8 mouse cellular contexts compared by ENCODE assay signal in genomic region chr1:180987759-180988158, GRCm38 (mm10). TPM values are rescaled to one million over a fixed set of nuclear protein-coding genes. Genes with fewer than 3 reads are reported as not detected.
DNase-seq lines count a peak whose midpoint lies in the region; ATAC-seq lines count a peak whose summit lies in the region.

No protein-coding gene starts in this region.

- H3K27ac ChIP-seq in forebrain, embryonic 11.5 days (ENCODE audit: low read depth, low read length): no peak overlapping the region
- no peak overlapping the region for H3K27ac ChIP-seq in forebrain, embryonic 16.5 days (ENCODE audit: low read length)
- no peak overlapping the region for H3K27ac ChIP-seq in limb, embryonic 13.5 days
- no peak overlapping the region for H3K27ac ChIP-seq in midbrain, embryonic 16.5 days (ENCODE audit: low read length)

- H3K4me1 ChIP-seq in forebrain, embryonic 11.5 days (replicated peaks; ENCODE audit: control insufficient read depth, insufficient read depth, low read length): no peaks in the 10 kb centered on the region
- no peaks in the 10 kb centered on the region for H3K4me1 ChIP-seq in forebrain, embryonic 16.5 days (replicated peaks; ENCODE audit: control insufficient read depth, insufficient read depth, low read length)
- H3K4me1 ChIP-seq in limb, embryonic 13.5 days: no peaks in the 10 kb centered on the region
- H3K4me1 ChIP-seq in midbrain, embryonic 16.5 days (ENCODE audit: control insufficient read depth, insufficient read depth, low read length): peaks cover 2% of the 10 kb centered on the region; the same call in 1 of the 2 replicates

- H3K4me2 ChIP-seq in forebrain, embryonic 11.5 days (ENCODE audit: low read depth, low read length, severe bottlenecking): no peak overlapping the region
- H3K4me2 ChIP-seq in forebrain, embryonic 16.5 days (ENCODE audit: low read length): no peak overlapping the region
- peak overlapping the region; percentile 36; the same call in 1 of the 2 replicates for H3K4me2 ChIP-seq in limb, embryonic 13.5 days (replicated peaks)
- H3K4me2 ChIP-seq in midbrain, embryonic 16.5 days (ENCODE audit: low read length): peak overlapping the region; percentile 40

- WGBS in forebrain, embryonic 11.5 days: 5% methylated on average over 9 of the region's 9 CpGs
- 2% methylated on average over 9 of the region's 9 CpGs for WGBS in forebrain, embryonic 16.5 days
- 2% methylated on average over 9 of the region's 9 CpGs for WGBS in limb, embryonic 13.5 days
- under 1% methylated on average over 9 of the region's 9 CpGs for WGBS in midbrain, embryonic 16.5 days

- no peaks in the 10 kb centered on the region for H3K27me3 ChIP-seq in forebrain, embryonic 11.5 days (ENCODE audit: control insufficient read depth, insufficient read depth, low read length)
- no peaks in the 10 kb centered on the region; the same call in 1 of the 2 replicates for H3K27me3 ChIP-seq in forebrain, embryonic 16.5 days (replicated peaks; ENCODE audit: control insufficient read depth, insufficient read depth, low read length)
- H3K27me3 ChIP-seq in limb, embryonic 13.5 days: no peaks in the 10 kb centered on the region
- H3K27me3 ChIP-seq in midbrain, embryonic 16.5 days (ENCODE audit: control insufficient read depth, insufficient read depth, low read depth, low read length): no peaks in the 10 kb centered on the region

- no peaks in the 10 kb centered on the region for H3K36me3 ChIP-seq in forebrain, embryonic 11.5 days (ENCODE audit: control insufficient read depth, insufficient read depth, low read length)
- no peaks in the 10 kb centered on the region for H3K36me3 ChIP-seq in forebrain, embryonic 16.5 days (ENCODE audit: control insufficient read depth, insufficient read depth)
- H3K36me3 ChIP-seq in limb, embryonic 13.5 days: no peaks in the 10 kb centered on the region
- no peaks in the 10 kb centered on the region for H3K36me3 ChIP-seq in midbrain, embryonic 16.5 days (ENCODE audit: control insufficient read depth, insufficient read depth, low read length)

- H3K4me3 ChIP-seq in forebrain, embryonic 11.5 days (ENCODE audit: low read depth, low read length): no peak overlapping the region
- no peak overlapping the region for H3K4me3 ChIP-seq in forebrain, embryonic 16.5 days (replicated peaks; ENCODE audit: low read length)
- H3K4me3 ChIP-seq in limb, embryonic 13.5 days: no peak overlapping the region
- H3K4me3 ChIP-seq in midbrain, embryonic 16.5 days (ENCODE audit: low read depth, low read length): no peak overlapping the region

- no peaks in the 10 kb centered on the region for H3K9me3 ChIP-seq in forebrain, embryonic 11.5 days (ENCODE audit: control insufficient read depth, low read length)
- H3K9me3 ChIP-seq in forebrain, embryonic 16.5 days (ENCODE audit: control insufficient read depth, low read length): no peaks in the 10 kb centered on the region
- no peaks in the 10 kb centered on the region for H3K9me3 ChIP-seq in limb, embryonic 13.5 days
- H3K9me3 ChIP-seq in midbrain, embryonic 16.5 days (replicated peaks; ENCODE audit: control insufficient read depth, low read length, poor library complexity, severe bottlenecking): no peaks in the 10 kb centered on the region

- DNase-seq in forebrain, embryonic 11.5 days (ENCODE audit: low spot score): peak; percentile 90
- peak; percentile 74 to 84 for DNase-seq in cerebellum, adult 18-20 months
- peak; percentile 38 to 76 for DNase-seq in frontal cortex, postnatal 14 days (ENCODE audit: low spot score in 2 of 2)
- DNase-seq in induced T-regulatory cell, adult 2 months (ENCODE audit: low read depth): peak; percentile 87
- peak; percentile 74 to 91 for DNase-seq in spleen, postnatal 4 days (ENCODE audit: low spot score in 2 of 2)

- no peak overlapping the region for H3K9ac ChIP-seq in forebrain, embryonic 11.5 days (ENCODE audit: low read length)
- H3K9ac ChIP-seq in forebrain, embryonic 16.5 days (replicated peaks; ENCODE audit: low read depth, low read length): no peak overlapping the region
- 0 out of 2 replicates have a peak overlapping the region, but pooled peaks have one; percentile 43 for H3K9ac ChIP-seq in limb, embryonic 13.5 days
- H3K9ac ChIP-seq in midbrain, embryonic 16.5 days (ENCODE audit: low read depth, low read length): no peak overlapping the region; the same call in 1 of the 2 replicates

- ATAC-seq in forebrain, embryonic 11.5 days (replicated peaks; ENCODE audit: low FRiP score): 0 out of 2 replicates have a peak, but pooled peaks have one; percentile 42
- no peak for ATAC-seq in forebrain, embryonic 16.5 days
- no peak for ATAC-seq in limb, embryonic 13.5 days (ENCODE audit: low FRiP score, low read depth)
- no peak; the same call in 1 of the 2 replicates for ATAC-seq in midbrain, embryonic 16.5 days

RNA-seq across cellular contexts. Expression of gene Ephx1, which starts 32.9 kb away (rescaled TPM):
- polyA plus RNA-seq in forebrain, embryonic 11.5 days (2014; fragmentation: Nextera tagmentation; extraction: Ambion mirVana): 0.65 and 1.1 TPM in 2 replicates
- 5.5 and 6.6 TPM in 2 replicates for polyA plus RNA-seq in forebrain, embryonic 16.5 days (2015; fragmentation: Nextera tagmentation; extraction: Ambion mirVana)
- polyA plus RNA-seq in limb, embryonic 13.5 days (2015; fragmentation: Nextera tagmentation; extraction: Ambion mirVana): 4.2 and 4.3 TPM in 2 replicates
- polyA plus RNA-seq in midbrain, embryonic 16.5 days (2015; fragmentation: Nextera tagmentation; extraction: Ambion mirVana): 5.7 and 8.2 TPM in 2 replicates

RNA-seq across cellular contexts. Expression of gene Tmem63a, which starts 45.6 kb away (rescaled TPM):
- 2.7 and 3.0 TPM in 2 replicates for polyA plus RNA-seq in forebrain, embryonic 11.5 days (2014; fragmentation: Nextera tagmentation; extraction: Ambion mirVana)
- 1.3 and 2.0 TPM in 2 replicates for polyA plus RNA-seq in forebrain, embryonic 16.5 days (2015; fragmentation: Nextera tagmentation; extraction: Ambion mirVana)
- polyA plus RNA-seq in limb, embryonic 13.5 days (2015; fragmentation: Nextera tagmentation; extraction: Ambion mirVana): 16.2 and 17.7 TPM in 2 replicates
- polyA plus RNA-seq in midbrain, embryonic 16.5 days (2015; fragmentation: Nextera tagmentation; extraction: Ambion mirVana): 1.2 and 1.3 TPM in 2 replicates

RNA-seq across cellular contexts. Expression of gene Lefty1, which starts 52.9 kb away (rescaled TPM):
- polyA plus RNA-seq in forebrain, embryonic 11.5 days (2014; fragmentation: Nextera tagmentation; extraction: Ambion mirVana): 0.45 and 0.51 TPM in 2 replicates
- 0.30 and 0.39 TPM in 2 replicates for polyA plus RNA-seq in forebrain, embryonic 16.5 days (2015; fragmentation: Nextera tagmentation; extraction: Ambion mirVana)
- 1.8 and 2.2 TPM in 2 replicates for polyA plus RNA-seq in limb, embryonic 13.5 days (2015; fragmentation: Nextera tagmentation; extraction: Ambion mirVana)
- 0.26 TPM in 1 of 2 replicates, not detected in the other for polyA plus RNA-seq in midbrain, embryonic 16.5 days (2015; fragmentation: Nextera tagmentation; extraction: Ambion mirVana)

Comparison
In these comparisons a context has a peak if more than half of its experiments do, and no peak if none do; other contexts are left out.
1. H3K4me2 ChIP-seq: peak in limb, embryonic 13.5 days (single experiment) and midbrain, embryonic 16.5 days (single experiment); none in forebrain, embryonic 11.5 days (single experiment) and forebrain, embryonic 16.5 days (single experiment).
2. Peak in every context shown above with its lines, with median percentiles within 50 percentile points of each other: DNase-seq.